ENCODE assay signal across 13 mouse cellular contexts in genomic region chr7:25763678-25764077, GRCm38 (mm10). TPM values are rescaled to one million over a fixed set of nuclear protein-coding genes. Genes with fewer than 3 reads are reported as not detected.
DNase-seq lines count a peak whose midpoint lies in the region; ATAC-seq and TF ChIP-seq lines count a peak whose summit lies in the region.
"Had no signal": no experiment of that assay in that cellular context is flagged by ENCODE, and none has a peak within 500 bp of the region (broad histone marks: within the 10 kb centered on the region; RNA-seq: fewer than 3 reads in every experiment).

No protein-coding gene starts in this region.

- no peak for TF ChIP-seq POLR2A in spleen, adult 2 months (IDR thresholded peaks at IDR 0.05; ENCODE audit: low read depth, low read length)

- no peak overlapping the region for H3K9ac ChIP-seq in midbrain, embryonic 15.5 days
- H3K9ac ChIP-seq: liver, embryonic 14.5 days had no signal

- peak overlapping the region; percentile 70 for H3K27ac ChIP-seq in heart, embryonic 10.5 days
- peak overlapping the region; percentile 34; the same call in 1 of the 2 replicates for H3K27ac ChIP-seq in spleen, adult 2 months (ENCODE audit: insufficient read depth, low read length)
- H3K27ac ChIP-seq in midbrain, embryonic 15.5 days, result no peak overlapping the region
- H3K27ac ChIP-seq: liver, embryonic 14.5 days had no signal

- H3K4me3 ChIP-seq in heart, embryonic 10.5 days, result no peak overlapping the region
- no peak overlapping the region for H3K4me3 ChIP-seq in spleen, adult 2 months (ENCODE audit: extremely low read depth, insufficient read depth, insufficient read length)
- H3K4me3 ChIP-seq in midbrain, embryonic 15.5 days, result no peak overlapping the region

- H3K27me3 ChIP-seq in heart, embryonic 10.5 days (ENCODE audit: insufficient read depth, poor library complexity, severe bottlenecking), result no peaks in the 10 kb centered on the region
- H3K27me3 ChIP-seq in spleen, adult 2 months (ENCODE audit: control insufficient read depth, insufficient read depth, low read length), result no peaks in the 10 kb centered on the region
- no peaks in the 10 kb centered on the region for H3K27me3 ChIP-seq in midbrain, embryonic 15.5 days (replicated peaks)

- peaks cover 73% of the 10 kb centered on the region for H3K36me3 ChIP-seq in heart, embryonic 10.5 days
- H3K36me3 ChIP-seq in spleen, adult 2 months (ENCODE audit: control insufficient read depth, insufficient read depth, low read length), result no peaks in the 10 kb centered on the region
- no peaks in the 10 kb centered on the region for H3K36me3 ChIP-seq in midbrain, embryonic 15.5 days (replicated peaks)

- no peaks in the 10 kb centered on the region for H3K9me3 ChIP-seq in heart, embryonic 10.5 days
- no peaks in the 10 kb centered on the region for H3K9me3 ChIP-seq in midbrain, embryonic 15.5 days

- WGBS in heart, embryonic 10.5 days, result 65% methylated on average over 11 of the region's 11 CpGs
- WGBS in spleen, adult 2 months, result 74% methylated on average over 11 of the region's 11 CpGs
- WGBS in midbrain, embryonic 15.5 days, result 75% methylated on average over 11 of the region's 11 CpGs

- no peak for ATAC-seq in midbrain, embryonic 15.5 days (replicated peaks)
- ATAC-seq: CD4-positive, CD25-positive, alpha-beta regulatory T cell, adult 4 months had no signal

- H3K4me2 ChIP-seq in midbrain, embryonic 15.5 days, result no peak overlapping the region

- no peak for DNase-seq in heart, embryonic 10.5 days (ENCODE audit: low spot score)
- no peak for DNase-seq in heart, postnatal 36 days
- DNase-seq in spleen, adult 2 months (ENCODE audit: low read depth in 1 of 2, low spot score in 2 of 2), result no peak
- DNase-seq in spleen, adult 12 weeks (ENCODE audit: low spot score), result no peak
- DNase-seq in kidney, postnatal 25 days, result peak; percentile 59 to 67
- no peak for DNase-seq in adipocyte (ENCODE audit: low spot score)
- no peak for DNase-seq in right cerebral cortex, postnatal 4 days
- DNase-seq: cerebellum, adult 11-12 months; gastrocnemius, postnatal 25 days; right cerebral cortex, adult 18-20 months had no signal

- intact Hi-C loops in heart, postnatal 36 days (cut with DNase I), result loop anchor here (2.0 kb wide), 1 partner anchor 15 kb away; no protein-coding TSS in a partner anchor

- TF ChIP-seq CTCF in spleen, adult 2 months (IDR thresholded peaks at IDR 0.05; ENCODE audit: extremely low read depth, insufficient read depth, insufficient read length, insufficient replicate concordance), result no peak

- peaks cover 12% of the 10 kb centered on the region for H3K4me1 ChIP-seq in heart, embryonic 10.5 days
- H3K4me1 ChIP-seq in spleen, adult 2 months (ENCODE audit: control insufficient read depth, insufficient read depth, insufficient read length), result no peaks in the 10 kb centered on the region; the same call in 1 of the 2 replicates
- H3K4me1 ChIP-seq in midbrain, embryonic 15.5 days, result no peaks in the 10 kb centered on the region

RNA-seq across cellular contexts. Expression of gene Hnrnpul1, which starts 9.1 kb away (rescaled TPM):
- 45.3 and 54.6 TPM in 2 replicates for polyA plus RNA-seq in heart, embryonic 10.5 days (2016; fragmentation: Nextera tagmentation; extraction: Ambion mirVana)
- 10 to 100 TPM; 78.4 to 82.7 TPM for total RNA-seq in heart, postnatal 36 days (2021)
- polyA plus RNA-seq in spleen, adult 2 months (2012; rRNA removed), result 49.6 and 59.2 TPM in 2 replicates
- polyA plus RNA-seq in midbrain, embryonic 15.5 days (2015; fragmentation: Nextera tagmentation; extraction: Ambion mirVana), result 43.6 and 44.4 TPM in 2 replicates

RNA-seq across cellular contexts. Expression of gene Axl, which starts 24.8 kb away (rescaled TPM):
- 53.3 and 54.3 TPM in 2 replicates for polyA plus RNA-seq in heart, embryonic 10.5 days (2016; fragmentation: Nextera tagmentation; extraction: Ambion mirVana)
- total RNA-seq in heart, postnatal 36 days (2021), result 10 to 100 TPM; 81.0 to 94.8 TPM
- polyA plus RNA-seq in spleen, adult 2 months (2012; rRNA removed), result 106 and 129 TPM in 2 replicates
- polyA plus RNA-seq in midbrain, embryonic 15.5 days (2015; fragmentation: Nextera tagmentation; extraction: Ambion mirVana), result 20.2 and 22.2 TPM in 2 replicates

RNA-seq across cellular contexts. Expression of gene Ccdc97, which starts 44.8 kb away (rescaled TPM):
- 30.1 and 30.2 TPM in 2 replicates for polyA plus RNA-seq in heart, embryonic 10.5 days (2016; fragmentation: Nextera tagmentation; extraction: Ambion mirVana)
- 10 to 100 TPM; 55.0 to 55.8 TPM for total RNA-seq in heart, postnatal 36 days (2021)
- 81.5 and 93.6 TPM in 2 replicates for polyA plus RNA-seq in spleen, adult 2 months (2012; rRNA removed)
- polyA plus RNA-seq in midbrain, embryonic 15.5 days (2015; fragmentation: Nextera tagmentation; extraction: Ambion mirVana), result 39.5 and 40.2 TPM in 2 replicates

RNA-seq across cellular contexts. Expression of gene Cyp2s1, which starts 53.0 kb away (rescaled TPM):
- polyA plus RNA-seq in heart, embryonic 10.5 days (2016; fragmentation: Nextera tagmentation; extraction: Ambion mirVana), result 4.7 and 5.5 TPM in 2 replicates
- total RNA-seq in heart, postnatal 36 days (2021), result 10 to 100 TPM in 1 of 2 experiments, 1 to 10 TPM in 1; 4.4 to 10.1 TPM
- polyA plus RNA-seq in spleen, adult 2 months (2012; rRNA removed), result 2.9 and 3.5 TPM in 2 replicates
- 1.9 and 2.2 TPM in 2 replicates for polyA plus RNA-seq in midbrain, embryonic 15.5 days (2015; fragmentation: Nextera tagmentation; extraction: Ambion mirVana)

Comparison
In these comparisons a context has a peak if more than half of its experiments do, and no peak if none do; other contexts are left out.
1. DNase-seq: peak in kidney, postnatal 25 days (2 of 2); none in heart, embryonic 10.5 days (single experiment), heart, postnatal 36 days (0 of 2), spleen, adult 2 months (0 of 2), spleen, adult 12 weeks (single experiment), adipocyte (single experiment) and right cerebral cortex, postnatal 4 days (single experiment).